Mouse (Mus musculus) spleen, adult 18-20 months (tissue): ENCODE data around the gene Cep131.

Experiments used
- DNase-seq, 2 experiments: peaks; one replicate each; pipeline ENCODE4 v3.0.0; 2022; ENCODE audit warnings: mixed read lengths in 2 of 2

The Cep131 gene

DNA sequence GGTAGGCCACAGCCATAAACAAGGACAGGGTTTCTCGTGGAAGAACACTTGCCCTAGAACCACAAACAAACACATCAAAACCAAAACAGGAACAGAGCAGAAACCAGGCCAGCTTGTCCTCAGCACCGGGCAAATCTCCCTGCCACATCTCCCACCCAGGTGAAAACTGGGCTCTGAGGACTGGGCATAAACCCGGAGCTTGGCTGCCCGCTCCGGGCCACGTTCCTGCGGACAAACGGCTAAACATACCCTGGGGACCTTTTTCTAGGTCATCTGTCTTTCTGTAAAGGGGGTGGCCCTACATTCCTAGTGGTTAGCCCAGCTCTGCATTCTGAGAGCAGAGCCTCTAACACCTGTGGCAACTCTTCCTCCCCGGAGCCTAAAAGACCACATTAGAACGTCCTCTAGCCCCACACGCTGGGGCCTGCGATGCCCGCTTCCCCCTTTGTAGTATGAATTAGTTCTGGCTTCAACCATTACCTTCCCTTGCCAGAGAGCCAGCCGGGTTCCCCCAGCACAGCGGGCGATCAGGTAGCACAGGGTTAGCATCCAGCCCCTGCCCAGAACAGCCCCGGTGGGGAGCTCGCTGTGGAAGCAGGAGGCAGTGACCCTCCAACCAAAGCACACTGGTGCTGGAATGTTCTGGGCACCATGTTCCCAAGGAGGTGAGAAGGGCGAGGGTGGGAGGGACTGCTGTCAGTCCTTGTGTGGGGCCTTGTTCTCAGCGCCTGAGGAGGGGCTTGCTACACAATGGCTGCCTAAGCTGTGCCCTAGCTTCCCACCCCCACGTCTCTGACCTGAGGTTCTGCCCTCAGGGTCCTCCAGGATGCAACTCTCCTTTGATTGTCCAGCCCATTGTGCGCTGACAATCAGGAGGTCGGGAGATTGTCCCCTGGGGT, 66.8 kb downstream of the Cep131 start:
- DNase-seq, result no peak

DNA sequence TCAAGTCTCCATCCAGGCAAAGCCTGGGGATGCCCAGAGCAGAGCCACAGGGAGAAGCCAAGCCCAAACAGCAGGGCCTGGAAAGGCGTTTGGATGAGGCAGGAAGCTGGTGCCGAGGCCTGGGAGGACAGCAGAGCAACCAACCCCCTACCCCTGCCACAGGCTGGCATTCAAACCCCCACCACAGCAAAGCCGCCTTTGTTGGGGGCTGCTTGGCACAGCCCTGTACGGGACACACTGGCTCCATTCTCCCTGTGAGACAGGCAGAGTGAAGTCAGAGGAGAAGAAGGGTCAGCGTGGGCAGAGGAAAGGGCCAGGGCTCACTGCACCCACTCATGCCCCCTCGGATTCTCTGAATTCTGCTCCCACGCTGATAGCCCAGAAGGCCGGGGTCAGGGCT, 69.6 kb downstream of the Cep131 start:
- DNase-seq, result no peak

DNA sequence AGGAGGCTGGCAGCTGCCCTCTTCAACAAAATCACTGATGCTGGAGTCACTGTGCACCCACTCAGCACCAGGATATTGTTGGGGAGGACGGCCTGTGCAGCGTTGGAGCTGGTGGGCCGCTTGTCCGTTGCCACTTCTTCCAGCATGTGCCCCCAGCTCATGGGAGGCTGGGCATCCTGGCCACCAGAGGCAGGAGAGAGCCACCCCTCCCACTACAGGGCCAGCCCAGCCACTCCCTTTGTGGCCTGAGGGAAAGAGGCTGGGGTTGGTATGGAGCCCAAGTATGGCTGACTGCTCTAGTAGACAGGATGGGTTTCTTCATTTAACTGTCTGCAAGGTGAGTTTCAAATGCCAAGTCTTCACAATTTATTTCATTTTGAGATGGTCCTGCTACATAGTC, 71.9 kb downstream of the Cep131 start:
- DNase-seq, result no peak
